20 mouse cellular contexts compared by ENCODE assay signal in the genomic region with DNA sequence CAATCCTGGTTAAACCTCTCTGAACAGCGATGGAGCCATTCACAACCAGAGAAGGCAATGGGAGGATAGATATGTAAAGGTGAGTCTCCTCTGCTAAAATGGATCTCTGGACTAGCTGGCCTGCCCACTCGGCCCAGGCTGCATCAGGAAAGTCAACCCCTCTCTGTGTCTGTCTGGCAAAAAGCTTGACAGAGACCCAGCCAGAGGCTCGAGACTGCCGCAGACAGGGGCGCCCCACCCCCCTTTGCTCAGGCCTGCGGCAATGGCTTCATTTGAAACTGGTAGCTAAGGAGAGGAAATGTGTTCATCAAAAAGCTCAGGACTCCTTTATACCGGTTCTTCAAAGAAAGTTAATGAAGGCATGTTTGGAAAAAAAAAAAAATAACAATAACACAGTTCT.
A peak's percentile ranks its signal among the peaks of the same experiment; 100 is the strongest.
DNase-seq lines count a peak whose midpoint lies in the region; ATAC-seq and TF ChIP-seq lines count a peak whose summit lies in the region.
"Had no signal": no experiment of that assay in that cellular context is flagged by ENCODE, and none has a peak within 500 bp of the region (broad histone marks: within the 10 kb centered on the region; RNA-seq: fewer than 3 reads in every experiment).

No protein-coding gene starts in this region.

- 8% methylated on average over 7 of the region's 7 CpGs for WGBS in forebrain, embryonic 11.5 days
- 7% methylated on average over 7 of the region's 7 CpGs for WGBS in forebrain, embryonic 16.5 days
- WGBS in hindbrain, embryonic 12.5 days, result 12% methylated on average over 7 of the region's 7 CpGs
- WGBS in midbrain, embryonic 12.5 days, result 16% methylated on average over 7 of the region's 7 CpGs
- WGBS in thymus, adult 2 months, result 44% methylated on average over 7 of the region's 7 CpGs

- no peaks in the 10 kb centered on the region for H3K27me3 ChIP-seq in forebrain, embryonic 11.5 days (ENCODE audit: control insufficient read depth, insufficient read depth, low read length)
- no peaks in the 10 kb centered on the region for H3K27me3 ChIP-seq in forebrain, embryonic 16.5 days (replicated peaks; ENCODE audit: control insufficient read depth, insufficient read depth, low read length)
- 0 out of 2 replicates have a peak, but pooled peaks cover 3% of the 10 kb centered on the region for H3K27me3 ChIP-seq in hindbrain, embryonic 12.5 days
- H3K27me3 ChIP-seq in midbrain, embryonic 12.5 days, result no peaks in the 10 kb centered on the region
- H3K27me3 ChIP-seq in thymus, adult 2 months (ENCODE audit: control insufficient read depth, insufficient read depth, low read length), result no peaks in the 10 kb centered on the region
- H3K27me3 ChIP-seq: CH12.LX; embryonic facial prominence, embryonic 13.5 days; heart, embryonic 15.5 days; hindbrain, embryonic 15.5 days had no signal

- no peaks in the 10 kb centered on the region for H3K36me3 ChIP-seq in forebrain, embryonic 11.5 days (ENCODE audit: control insufficient read depth, insufficient read depth, low read length)
- no peaks in the 10 kb centered on the region for H3K36me3 ChIP-seq in forebrain, embryonic 16.5 days (ENCODE audit: control insufficient read depth, insufficient read depth)
- no peaks in the 10 kb centered on the region for H3K36me3 ChIP-seq in ES-E14 (ENCODE audit: control insufficient read depth, insufficient read depth, low read length, poor library complexity, severe bottlenecking)
- no peaks in the 10 kb centered on the region for H3K36me3 ChIP-seq in hindbrain, embryonic 12.5 days
- no peaks in the 10 kb centered on the region for H3K36me3 ChIP-seq in midbrain, embryonic 12.5 days
- H3K36me3 ChIP-seq in thymus, adult 2 months (ENCODE audit: control insufficient read depth, insufficient read depth, low read length), result no peaks in the 10 kb centered on the region
- H3K36me3 ChIP-seq: heart, embryonic 15.5 days; hindbrain, embryonic 15.5 days had no signal

- TF ChIP-seq POLR2A in thymus, adult 2 months (IDR thresholded peaks at IDR 0.05; ENCODE audit: control insufficient read depth, extremely low read depth, insufficient read depth, low read length, poor library complexity), result no peak

- H3K9me3 ChIP-seq in forebrain, embryonic 11.5 days (ENCODE audit: control insufficient read depth, low read length), result no peaks in the 10 kb centered on the region; the same call in 1 of the 2 replicates
- H3K9me3 ChIP-seq in forebrain, embryonic 16.5 days (ENCODE audit: control insufficient read depth, low read length), result no peaks in the 10 kb centered on the region
- no peaks in the 10 kb centered on the region for H3K9me3 ChIP-seq in ES-E14 (ENCODE audit: control insufficient read depth, insufficient read depth, low read depth, low read length)
- 0 out of 2 replicates have a peak, but pooled peaks cover 4% of the 10 kb centered on the region for H3K9me3 ChIP-seq in hindbrain, embryonic 12.5 days (replicated peaks)
- 0 out of 2 replicates have a peak, but pooled peaks cover under 1% of the 10 kb centered on the region for H3K9me3 ChIP-seq in midbrain, embryonic 12.5 days
- H3K9me3 ChIP-seq: embryonic facial prominence, embryonic 13.5 days; heart, embryonic 15.5 days; hindbrain, embryonic 15.5 days had no signal

- peak overlapping the region; percentile 25; the same call in 1 of the 2 replicates for H3K27ac ChIP-seq in forebrain, embryonic 11.5 days (ENCODE audit: low read depth, low read length)
- no peak overlapping the region for H3K27ac ChIP-seq in forebrain, embryonic 16.5 days (ENCODE audit: low read length)
- H3K27ac ChIP-seq in ES-E14 (ENCODE audit: insufficient read depth, low read depth, low read length, poor library complexity, severe bottlenecking), result 0 out of 2 replicates have a peak overlapping the region, but pooled peaks have one; percentile 22
- H3K27ac ChIP-seq in hindbrain, embryonic 12.5 days, result no peak overlapping the region
- H3K27ac ChIP-seq in midbrain, embryonic 12.5 days (replicated peaks), result peak overlapping the region; percentile 20; the same call in 1 of the 2 replicates
- no peak overlapping the region for H3K27ac ChIP-seq in thymus, adult 2 months (ENCODE audit: control insufficient read depth, insufficient read depth, low read length)
- H3K27ac ChIP-seq: embryonic facial prominence, embryonic 13.5 days; gastrocnemius, adult 2 months; heart, embryonic 15.5 days; hindbrain, embryonic 15.5 days had no signal

- peak overlapping the region; percentile 27; the same call in 1 of the 2 replicates for H3K4me2 ChIP-seq in forebrain, embryonic 11.5 days (ENCODE audit: low read depth, low read length, severe bottlenecking)
- H3K4me2 ChIP-seq in forebrain, embryonic 16.5 days (ENCODE audit: low read length), result no peak overlapping the region
- peak overlapping the region; percentile 27; the same call in 1 of the 2 replicates for H3K4me2 ChIP-seq in hindbrain, embryonic 12.5 days (replicated peaks)
- no peak overlapping the region for H3K4me2 ChIP-seq in midbrain, embryonic 12.5 days (replicated peaks)
- H3K4me2 ChIP-seq: embryonic facial prominence, embryonic 13.5 days; heart, embryonic 15.5 days; hindbrain, embryonic 15.5 days had no signal

- in situ Hi-C loops in ES-E14 (cut with MboI; ENCODE audit: low sequenced_read_pairs in 2 of 2, unreplicated experiment in 2 of 2), result no loop called here

- peak; percentile 78 for DNase-seq in forebrain, embryonic 11.5 days (ENCODE audit: low spot score)
- no peak for DNase-seq in ES-E14 (ENCODE audit: low read depth, low spot score)
- no peak for DNase-seq in layer of hippocampus, adult 18-20 months (ENCODE audit: low spot score in 2 of 2)
- no peak for DNase-seq in thymus, adult 2 months
- DNase-seq: adrenal gland, postnatal 36 days; cerebellum, postnatal 10 days; gastrocnemius, adult 2 months; heart, adult 18-20 months; kidney, adult 9 months; liver, postnatal 0 days; lung, postnatal 36 days; thymus, adult 18-20 months had no signal

- peaks cover 6% of the 10 kb centered on the region; the same call in 1 of the 2 replicates for H3K4me1 ChIP-seq in forebrain, embryonic 11.5 days (replicated peaks; ENCODE audit: control insufficient read depth, insufficient read depth, low read length)
- no peaks in the 10 kb centered on the region for H3K4me1 ChIP-seq in forebrain, embryonic 16.5 days (replicated peaks; ENCODE audit: control insufficient read depth, insufficient read depth, low read length)
- H3K4me1 ChIP-seq in ES-E14 (ENCODE audit: control insufficient read depth in 2 of 2, insufficient read depth in 2 of 2, low read length in 2 of 2, poor library complexity in 1 of 2), result no peaks in the 10 kb centered on the region
- H3K4me1 ChIP-seq in hindbrain, embryonic 12.5 days, result peaks cover 8% of the 10 kb centered on the region
- peaks cover 12% of the 10 kb centered on the region for H3K4me1 ChIP-seq in midbrain, embryonic 12.5 days
- H3K4me1 ChIP-seq in thymus, adult 2 months (replicated peaks; ENCODE audit: control insufficient read depth, insufficient read depth, low read length), result no peaks in the 10 kb centered on the region

- ATAC-seq in forebrain, embryonic 11.5 days (replicated peaks; ENCODE audit: low FRiP score), result peak; percentile 46
- ATAC-seq in forebrain, embryonic 16.5 days, result no peak
- 0 out of 2 replicates have a peak, but pooled peaks have one; percentile 46 for ATAC-seq in hindbrain, embryonic 12.5 days (ENCODE audit: low FRiP score)
- ATAC-seq in midbrain, embryonic 12.5 days (ENCODE audit: low FRiP score, low read depth), result no peak
- no peak for ATAC-seq in cerebellum, adult (ENCODE audit: insufficient number of reproducible peaks, low FRiP score, low TSS enrichment)
- ATAC-seq: liver, postnatal 0 days had no signal

- H3K4me3 ChIP-seq in forebrain, embryonic 11.5 days (ENCODE audit: low read depth, low read length), result no peak overlapping the region
- no peak overlapping the region for H3K4me3 ChIP-seq in forebrain, embryonic 16.5 days (replicated peaks; ENCODE audit: low read length)
- no peak overlapping the region for H3K4me3 ChIP-seq in ES-E14 (ENCODE audit: insufficient read depth in 1 of 2, low read depth in 1 of 2, low read length in 2 of 2, poor library complexity in 1 of 2, severe bottlenecking in 1 of 2)
- no peak overlapping the region for H3K4me3 ChIP-seq in hindbrain, embryonic 12.5 days
- no peak overlapping the region for H3K4me3 ChIP-seq in midbrain, embryonic 12.5 days
- H3K4me3 ChIP-seq in thymus, adult 2 months (ENCODE audit: control insufficient read depth, insufficient read depth, low read length), result no peak overlapping the region
- H3K4me3 ChIP-seq: embryonic facial prominence, embryonic 13.5 days; gastrocnemius, adult 2 months; heart, embryonic 15.5 days; hindbrain, embryonic 15.5 days had no signal

- no peak for TF ChIP-seq CTCF in thymus, adult 2 months (IDR thresholded peaks at IDR 0.05; ENCODE audit: borderline replicate concordance, control insufficient read depth, extremely low read depth, insufficient read depth, low read length, poor library complexity)

- H3K9ac ChIP-seq in forebrain, embryonic 11.5 days (ENCODE audit: low read length), result no peak overlapping the region; the same call in 1 of the 2 replicates
- H3K9ac ChIP-seq in forebrain, embryonic 16.5 days (replicated peaks; ENCODE audit: low read depth, low read length), result no peak overlapping the region
- no peak overlapping the region for H3K9ac ChIP-seq in ES-E14 (ENCODE audit: insufficient read depth, low read depth, low read length, poor library complexity, severe bottlenecking)
- no peak overlapping the region for H3K9ac ChIP-seq in hindbrain, embryonic 12.5 days
- H3K9ac ChIP-seq in midbrain, embryonic 12.5 days (replicated peaks), result no peak overlapping the region
- H3K9ac ChIP-seq: embryonic facial prominence, embryonic 13.5 days; heart, embryonic 15.5 days; hindbrain, embryonic 15.5 days; liver, postnatal 0 days had no signal

TF ChIP-seq in ES-E14, 5 proteins besides CTCF, POLR2A, EP300 and RAD21:
- TF ChIP-seq ZC3H11A (IDR thresholded peaks at IDR 0.05; ENCODE audit: borderline replicate concordance, low read depth, low read length), result no peak
- no peak for TF ChIP-seq ZNF384 (IDR thresholded peaks at IDR 0.05; ENCODE audit: low read depth, low read length)
- TF ChIP-seq CHD2 (IDR thresholded peaks at IDR 0.05; ENCODE audit: low read depth, low read length), result no peak
- no peak for TF ChIP-seq MAFK (IDR thresholded peaks at IDR 0.05; ENCODE audit: insufficient read depth, low read depth, low read length)
- no peak for TF ChIP-seq HCFC1 (IDR thresholded peaks at IDR 0.05; ENCODE audit: borderline replicate concordance, insufficient read depth, low read length)

Comparison
In these comparisons a context has a peak if more than half of its experiments do, and no peak if none do; other contexts are left out.
1. ATAC-seq: peak in forebrain, embryonic 11.5 days (single experiment) and hindbrain, embryonic 12.5 days (single experiment); none in forebrain, embryonic 16.5 days (single experiment), midbrain, embryonic 12.5 days (single experiment) and cerebellum, adult (single experiment).
2. H3K27ac ChIP-seq: peak in forebrain, embryonic 11.5 days (single experiment), ES-E14 (single experiment) and midbrain, embryonic 12.5 days (single experiment); none in forebrain, embryonic 16.5 days (single experiment), hindbrain, embryonic 12.5 days (single experiment) and thymus, adult 2 months (single experiment).
3. H3K4me2 ChIP-seq: peak in forebrain, embryonic 11.5 days (single experiment) and hindbrain, embryonic 12.5 days (single experiment); none in forebrain, embryonic 16.5 days (single experiment) and midbrain, embryonic 12.5 days (single experiment).